Mouse (Mus musculus): ENCODE measurements around the gene Rnls. TPM values are rescaled to one million over a fixed set of nuclear protein-coding genes. Genes with fewer than 3 reads are reported as not detected.

Gene Rnls
- polyA plus RNA-seq, 1 experiment from 2014 or later, result 7.5 TPM

Small RNA genes within 50 kb of the gene (microRNA-seq; reads per million reads assigned to microRNA genes)
- gene Mir3970, result 3.3 reads per million, percentile 12 among the genes with 10 or more reads in this experiment

Other genes starting within 250 kb of the Rnls start
- gene Lipo4, start 125.5 kb upstream of the Rnls start, polyA plus RNA-seq (2015; fragmentation: Nextera tagmentation; extraction: Ambion mirVana), result not detected in 2 replicates
- not detected in 2 replicates for gene Gm8978, start 233.0 kb upstream of the Rnls start, polyA plus RNA-seq (2015; fragmentation: Nextera tagmentation; extraction: Ambion mirVana)

Data from embryonic facial prominence, embryonic 13.5 days (tissue).